Mouse (Mus musculus) heart, embryonic 14.5 days (tissue): ENCODE results near the gene Arhgef2. TPM values are rescaled to one million over a fixed set of nuclear protein-coding genes. Genes with fewer than 3 reads are reported as not detected.

Source experiments
- ATAC-seq: fragments of 200-750 bp; cut with Nextera tagmentation; 2 replicates; pipeline ENCODE4 v1.8.0; 2017; ENCODE audit warnings: low read depth, moderate TSS enrichment; ENCODE audit not compliant: insufficient number of reproducible peaks, insufficient read depth, low FRiP score
- H3K27ac ChIP-seq, 2 experiments: fragments of 200-500 bp in 1 of 2; fragments of 300-500 bp in 1 of 2; sonication (generic) in 1 of 2; replicated peaks in 1 of 2; 2 replicates each; pipeline ENCODE4 v1.5.1; 2012 to 2014; ENCODE audit warnings: low read depth in 2 of 2, low read length in 2 of 2, control low read depth in 1 of 2, mild to moderate bottlenecking in 1 of 2, mixed read lengths in 1 of 2; ENCODE audit not compliant: control insufficient read depth in 1 of 2, insufficient read depth in 1 of 2
- H3K27me3 ChIP-seq: fragments of 300-500 bp; sonication (generic); 2 replicates; pipeline ENCODE4 v1.6.1; 2014; ENCODE audit warnings: mild to moderate bottlenecking, low read length, control low read depth; ENCODE audit not compliant: control insufficient read depth, insufficient read depth
- H3K36me3 ChIP-seq: fragments of 300-500 bp; sonication (generic); 2 replicates; pipeline ENCODE4 v1.6.1; 2014; ENCODE audit warnings: mild to moderate bottlenecking, control low read depth, low read length, mixed read lengths; ENCODE audit not compliant: control insufficient read depth, insufficient read depth
- H3K4me1 ChIP-seq, 2 experiments: fragments of 200-500 bp in 1 of 2; fragments of 300-500 bp in 1 of 2; sonication (generic) in 1 of 2; 2 replicates each; pipeline ENCODE4 v1.6.1; 2012 to 2014; ENCODE audit warnings: low read length in 2 of 2, control low read depth in 1 of 2, mixed read lengths in 1 of 2; ENCODE audit not compliant: control insufficient read depth in 2 of 2, insufficient read depth in 2 of 2
- H3K4me2 ChIP-seq: fragments of 300-500 bp; sonication (generic); 2 replicates; pipeline ENCODE4 v1.6.1; 2014; ENCODE audit warnings: mild to moderate bottlenecking, low read length
- H3K4me3 ChIP-seq, 2 experiments: fragments of 200-500 bp in 1 of 2; fragments of 300-500 bp in 1 of 2; sonication (generic) in 1 of 2; 2 replicates each; pipeline ENCODE4 v1.5.1; 2012 to 2014; ENCODE audit warnings: low read length in 2 of 2, mild to moderate bottlenecking in 2 of 2, control low read depth in 1 of 2, low read depth in 1 of 2, moderate library complexity in 1 of 2; ENCODE audit not compliant: control insufficient read depth in 1 of 2, insufficient read depth in 1 of 2
- H3K9ac ChIP-seq: fragments of 300-500 bp; sonication (generic); 2 replicates; pipeline ENCODE4 v1.6.1; 2014; ENCODE audit warnings: mild to moderate bottlenecking, low read length
- H3K9me3 ChIP-seq: fragments of 300-500 bp; sonication (generic); 2 replicates; pipeline ENCODE4 v1.6.1; 2016; ENCODE audit warnings: low read length, control low read depth; ENCODE audit not compliant: control insufficient read depth
- WGBS: fragments of 180-500 bp; shearing (Covaris S2); extraction: QIAGEN DNeasy Blood & Tissue Kit; methylation state at CpG from one replicate; pipeline ENCODE4 v1.1.7; 2014; 5-methylcytosine and 5-hydroxymethylcytosine counted together
- polyA plus RNA-seq: library from polyadenylated mRNA; unstranded; fragments of >200 nt; fragmentation: Nextera tagmentation; extraction: Ambion mirVana; gene quantifications from 2 replicates; pipeline ENCODE4 v1.2.1, GENCODE M21; 2014

Gene Arhgef2
- polyA plus RNA-seq, 1 experiment from 2014 or later: 94.2 TPM

DNA sequence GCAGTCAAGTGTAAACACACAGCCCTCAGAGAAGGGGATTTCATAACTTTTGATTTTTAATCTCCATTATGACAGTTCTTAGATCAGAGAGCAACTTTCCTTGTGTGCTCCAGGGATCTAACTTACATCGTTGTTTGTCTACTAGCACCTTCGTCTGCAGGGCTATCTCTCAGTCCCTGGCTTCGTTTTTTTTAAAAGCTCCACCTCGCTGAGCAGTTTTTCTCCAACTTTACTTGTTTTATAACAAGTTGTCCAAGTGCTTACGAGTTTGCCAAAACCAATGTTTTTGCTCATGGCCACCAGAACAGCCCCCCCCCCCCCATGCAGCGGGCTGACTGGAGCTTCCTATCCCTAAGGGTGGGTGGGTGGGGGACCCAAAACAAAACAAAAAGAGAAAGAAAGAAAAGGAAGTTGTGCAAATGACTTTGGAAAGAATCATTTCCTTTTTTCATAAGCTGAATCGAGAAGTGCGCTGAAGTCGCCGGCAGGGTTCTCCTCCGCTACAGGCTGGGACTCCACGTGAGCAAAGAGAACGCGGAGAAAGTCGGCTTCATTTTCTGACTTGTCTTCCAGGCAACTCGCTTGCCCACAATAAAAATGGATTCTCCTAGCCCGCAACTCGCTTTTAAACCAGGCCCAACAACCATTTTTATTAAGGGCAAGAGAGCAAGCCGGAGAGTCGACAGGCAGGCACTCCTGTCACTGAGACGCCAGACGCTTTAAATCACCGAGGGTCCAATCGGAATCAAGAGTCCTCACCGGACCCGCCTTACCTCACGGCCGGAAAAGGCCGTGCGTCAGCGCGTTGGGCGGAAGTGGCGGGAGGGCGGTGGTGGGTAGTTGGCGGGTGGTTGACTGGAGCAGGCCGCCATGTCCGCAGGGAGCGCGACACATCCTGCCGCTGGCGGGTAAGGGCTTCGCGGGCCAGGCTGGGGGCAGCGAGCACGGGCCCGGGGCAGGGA is 79.5 kb downstream of the Arhgef2 start, which contains the start of gene Khdc4:
Gene Khdc4 (plus strand): TSS at position 824 of the 962 bp plus-strand sequence.
- WGBS: under 1% methylated on average over 47 of the region's 47 CpGs

DNA sequence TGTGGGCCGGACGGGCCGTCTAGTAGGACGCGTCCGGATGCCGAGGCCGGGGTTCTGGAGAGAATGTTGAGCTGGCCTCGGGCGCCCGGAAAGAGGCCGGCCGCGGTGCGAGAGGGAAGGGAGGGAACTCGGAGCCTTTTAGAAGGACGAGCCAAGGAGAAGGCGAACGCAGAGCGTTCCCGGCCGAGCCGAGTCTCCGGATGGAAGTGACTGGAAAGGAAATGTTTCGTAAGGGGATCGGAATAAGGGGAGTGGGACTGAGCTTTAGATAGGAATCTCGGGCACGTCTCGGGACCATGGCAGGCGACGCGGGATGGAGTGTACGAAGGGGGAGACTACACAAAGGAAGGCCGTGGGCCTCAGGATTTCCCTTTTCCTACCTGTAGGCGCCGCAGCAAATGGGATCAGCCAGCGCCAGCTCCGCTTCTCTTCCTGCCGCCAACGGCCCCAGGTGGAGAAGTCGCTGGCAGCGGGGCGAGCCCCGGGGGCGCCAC is 80.2 kb downstream of the Arhgef2 start:
- peak overlapping the region; percentile 97 to 99 for H3K27ac ChIP-seq
- H3K4me2 ChIP-seq: peak overlapping the region; percentile 98
- H3K36me3 ChIP-seq: peaks cover 40% of the 10 kb centered on the region
- ATAC-seq: peak; percentile 54
- peaks cover 3 to 20% of the 10 kb centered on the region in 2 experiments; a peak in 3 of 4 replicates for H3K4me1 ChIP-seq
- peak overlapping the region; percentile 97 to 99 for H3K4me3 ChIP-seq
- 0% methylated on average over 42 of the region's 45 CpGs for WGBS
- no peaks in the 10 kb centered on the region for H3K9me3 ChIP-seq
- peak overlapping the region; percentile 98 for H3K9ac ChIP-seq
- no peaks in the 10 kb centered on the region for H3K27me3 ChIP-seq

More for the DNA sequence above, 79.5 kb downstream of the Arhgef2 start, which contains the start of gene Khdc4:
- no peaks in the 10 kb centered on the region for H3K27me3 ChIP-seq
- peaks cover 3 to 20% of the 10 kb centered on the region in 2 experiments; a peak in 3 of 4 replicates for H3K4me1 ChIP-seq
- peak within 1 kb of the TSS; percentile 98 for H3K4me2 ChIP-seq
- peak within 1 kb of the TSS; percentile 97 to 99 for H3K27ac ChIP-seq
- H3K9me3 ChIP-seq: no peaks in the 10 kb centered on the region
- peak; percentile 97 for ATAC-seq
- H3K36me3 ChIP-seq: peaks cover 32% of the 10 kb centered on the region
- H3K9ac ChIP-seq: peak within 1 kb of the TSS; percentile 98
- peak within 1 kb of the TSS; percentile 97 to 99 for H3K4me3 ChIP-seq

GRCm38 (mm10) chr3:88686734-88687611 is 81.2 kb downstream of the Arhgef2 start:
- Histone ChIP-seq H3K4me3 (peak overlapping the region; percentile 97 to 99), H3K9ac (peak overlapping the region; percentile 98), H3K4me1 (peaks cover 3 to 20% of the 10 kb centered on the region in 2 experiments; a peak in 3 of 4 replicates), H3K27ac (peak overlapping the region; percentile 97 to 99; a peak in 3 of 4 replicates), H3K9me3 (no peaks in the 10 kb centered on the region), H3K36me3 (peaks cover 49% of the 10 kb centered on the region), H3K4me2 (peak overlapping the region; percentile 98), H3K27me3 (no peaks in the 10 kb centered on the region)
- 28% methylated on average over 13 of the region's 13 CpGs for WGBS
- no peak for ATAC-seq

- no peak overlapping the region for H3K4me3 ChIP-seq
- no peaks in the 10 kb centered on the region for H3K27me3 ChIP-seq
- WGBS: 70% methylated on average over 5 of the region's 5 CpGs
- no peaks in the 10 kb centered on the region for H3K9me3 ChIP-seq
- no peak overlapping the region for H3K4me2 ChIP-seq
- H3K9ac ChIP-seq: no peak overlapping the region
- peaks cover 3 to 20% of the 10 kb centered on the region in 2 experiments; a peak in 3 of 4 replicates for H3K4me1 ChIP-seq
- peaks cover 70% of the 10 kb centered on the region for H3K36me3 ChIP-seq
- ATAC-seq: no peak
- no peak overlapping the region for H3K27ac ChIP-seq
These were observed 83.3 kb downstream of the Arhgef2 start for GRCm38 (mm10) chr3:88689079-88689478.

DNA sequence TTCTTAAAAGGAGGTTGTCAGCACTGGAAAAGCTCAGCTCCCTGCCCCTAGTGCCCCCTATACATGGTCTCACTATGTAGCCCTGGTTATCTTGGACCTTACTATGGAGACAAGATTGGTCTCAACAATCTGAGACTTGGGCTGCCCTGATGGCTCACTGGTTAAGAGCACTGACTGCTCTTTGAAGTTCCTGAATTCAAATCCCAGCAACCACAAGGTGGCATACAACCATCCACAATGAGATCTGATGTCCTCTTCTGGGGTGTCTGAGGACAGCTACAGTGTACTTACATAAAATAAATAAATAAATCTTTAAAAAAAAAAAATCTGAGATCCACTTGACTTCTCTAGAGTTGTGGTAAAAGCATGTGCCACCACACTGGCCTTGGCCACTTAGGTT is 89.8 kb downstream of the Arhgef2 start:
- peaks cover 99% of the 10 kb centered on the region for H3K36me3 ChIP-seq
- H3K4me1 ChIP-seq: peaks cover 0 to 5% of the 10 kb centered on the region in 2 experiments; a peak in 3 of 4 replicates
- H3K4me2 ChIP-seq: no peak overlapping the region
- H3K9me3 ChIP-seq: no peaks in the 10 kb centered on the region
- no peak overlapping the region for H3K27ac ChIP-seq
- ATAC-seq: no peak
- no peaks in the 10 kb centered on the region for H3K27me3 ChIP-seq
- no peak overlapping the region for H3K9ac ChIP-seq
- no peak overlapping the region for H3K4me3 ChIP-seq

Other genes with a start within 250 kb of the Arhgef2 start
- gene Paqr6, start 241.4 kb upstream of the Arhgef2 start, polyA plus RNA-seq: 3.0 and 3.3 TPM in 2 replicates
- gene Bglap3, start 233.2 kb upstream of the Arhgef2 start, polyA plus RNA-seq: not detected in 2 replicates
- gene Bglap2, start 227.3 kb upstream of the Arhgef2 start, polyA plus RNA-seq: not detected in 2 replicates
- gene Bglap, start 221.5 kb upstream of the Arhgef2 start, polyA plus RNA-seq: not detected in 2 replicates
- gene Pmf1, start 195.6 kb upstream of the Arhgef2 start, polyA plus RNA-seq: 94.3 and 95.5 TPM in 2 replicates
- gene Slc25a44, start 180.8 kb upstream of the Arhgef2 start, polyA plus RNA-seq: 12.3 and 14.3 TPM in 2 replicates
- gene Sema4a, start 144.8 kb upstream of the Arhgef2 start, polyA plus RNA-seq: 0.94 and 1.4 TPM in 2 replicates
- 76.7 and 84.1 TPM in 2 replicates for gene Lmna, start 96.0 kb upstream of the Arhgef2 start, polyA plus RNA-seq
- gene Mex3a, start 73.6 kb upstream of the Arhgef2 start, polyA plus RNA-seq: 9.0 and 11.0 TPM in 2 replicates
- gene Rab25, start 57.7 kb upstream of the Arhgef2 start, polyA plus RNA-seq: 0.30 TPM in 1 of 2 replicates, not detected in the other
- gene Lamtor2, start 52.9 kb upstream of the Arhgef2 start, polyA plus RNA-seq: 75.6 and 87.5 TPM in 2 replicates
- gene Ubqln4, start 52.2 kb upstream of the Arhgef2 start, polyA plus RNA-seq: 37.4 and 37.5 TPM in 2 replicates
- 178 and 181 TPM in 2 replicates for gene Ssr2, start 30.1 kb upstream of the Arhgef2 start, polyA plus RNA-seq
- not detected in 2 replicates for gene Rxfp4, start 47.2 kb downstream of the Arhgef2 start, polyA plus RNA-seq
- 60.2 and 62.0 TPM in 2 replicates for gene Khdc4, start 79.8 kb downstream of the Arhgef2 start, polyA plus RNA-seq
- 62.6 and 65.3 TPM in 2 replicates for gene Rit1, start 110.9 kb downstream of the Arhgef2 start, polyA plus RNA-seq
- gene Syt11, start 169.2 kb downstream of the Arhgef2 start, polyA plus RNA-seq: 9.7 and 11.1 TPM in 2 replicates
- 9.1 and 9.6 TPM in 2 replicates for gene Gon4l, start 229.3 kb downstream of the Arhgef2 start, polyA plus RNA-seq